Mouse (Mus musculus) heart, embryonic 15.5 days (tissue): ENCODE measurements around the gene Kars. TPM values are rescaled to one million over a fixed set of nuclear protein-coding genes. Genes with fewer than 3 reads are reported as not detected.

ENCODE experiments used
- ATAC-seq: fragments of 200-750 bp; cut with Nextera tagmentation; replicated peaks from 2 replicates; pipeline ENCODE4 v1.8.0; 2017; ENCODE audit warnings: low read depth, moderate TSS enrichment; ENCODE audit not compliant: insufficient number of reproducible peaks, insufficient read depth, low FRiP score
- H3K27ac ChIP-seq: fragments of 300-500 bp; sonication (generic); 2 replicates; pipeline ENCODE4 v1.5.1; 2015; ENCODE audit warnings: mild to moderate bottlenecking, inconsistent platforms
- H3K27me3 ChIP-seq: fragments of 300-500 bp; sonication (generic); 2 replicates; pipeline ENCODE4 v1.6.1; 2015; ENCODE audit warnings: inconsistent platforms
- H3K36me3 ChIP-seq: fragments of 300-500 bp; sonication (generic); 2 replicates; pipeline ENCODE4 v1.6.1; 2015; ENCODE audit warnings: mild to moderate bottlenecking, inconsistent platforms
- H3K4me1 ChIP-seq: fragments of 300-500 bp; sonication (generic); replicated peaks from 2 replicates; pipeline ENCODE4 v1.6.1; 2015; ENCODE audit warnings: inconsistent platforms
- H3K4me2 ChIP-seq: fragments of 300-500 bp; sonication (generic); 2 replicates; pipeline ENCODE4 v1.6.1; 2015; ENCODE audit warnings: inconsistent platforms, mild to moderate bottlenecking, moderate library complexity
- H3K4me3 ChIP-seq: fragments of 300-500 bp; sonication (generic); 2 replicates; pipeline ENCODE4 v1.5.1; 2015; ENCODE audit warnings: mild to moderate bottlenecking, inconsistent platforms
- H3K9ac ChIP-seq: fragments of 300-500 bp; sonication (generic); 2 replicates; pipeline ENCODE4 v1.6.1; 2015; ENCODE audit warnings: mild to moderate bottlenecking, inconsistent platforms
- H3K9me3 ChIP-seq: fragments of 300-500 bp; sonication (generic); replicated peaks from 2 replicates; pipeline ENCODE4 v1.6.1; 2016; ENCODE audit warnings: inconsistent platforms
- WGBS: fragments of 180-500 bp; shearing (Covaris S2); methylation state at CpG from one replicate; pipeline ENCODE4 v1.1.7; 2015; ENCODE audit warnings: mixed read lengths; 5-methylcytosine and 5-hydroxymethylcytosine counted together
- polyA plus RNA-seq: library from polyadenylated mRNA; unstranded; fragments of >200 nt; fragmentation: Nextera tagmentation; extraction: Ambion mirVana; gene quantifications from 2 replicates; pipeline ENCODE4 v1.2.1, GENCODE M21; 2015

Kars gene
- polyA plus RNA-seq, 1 experiment from 2014 or later = 114 TPM

GRCm38 (mm10) chr8:111943544-111943943, 67.6 kb downstream of the Kars start:
- Histone ChIP-seq H3K4me3 (no peak overlapping the region), H3K27me3 (no peaks in the 10 kb centered on the region), H3K4me2 (no peak overlapping the region), H3K9me3 (no peaks in the 10 kb centered on the region), H3K36me3 (peaks cover 47% of the 10 kb centered on the region), H3K9ac (no peak overlapping the region), H3K27ac (no peak overlapping the region), H3K4me1 (peaks cover 19% of the 10 kb centered on the region)
- WGBS = 89% methylated on average over 2 of the region's 2 CpGs
- ATAC-seq = no peak

Other genes with a start within 250 kb of the Kars start
- gene Cfdp1, start 157.0 kb downstream of the Kars start, polyA plus RNA-seq = 117 and 122 TPM in 2 replicates
- gene Tmem170, start 134.6 kb downstream of the Kars start, polyA plus RNA-seq = 3.8 and 4.4 TPM in 2 replicates
- 0.23 and 1.1 TPM in 2 replicates for gene Chst5, start 100.9 kb downstream of the Kars start, polyA plus RNA-seq
- 3.9 and 5.6 TPM in 2 replicates for gene Tmem231, start 77.4 kb downstream of the Kars start, polyA plus RNA-seq
- gene Gabarapl2, start 70.6 kb downstream of the Kars start, polyA plus RNA-seq = 207 and 220 TPM in 2 replicates
- gene Adat1, start 19.0 kb downstream of the Kars start, polyA plus RNA-seq = 4.8 and 6.1 TPM in 2 replicates
- 15.6 and 18.0 TPM in 2 replicates for gene Terf2ip, start 75 bp upstream of the Kars start, polyA plus RNA-seq
- 0.33 and 0.66 TPM in 2 replicates for gene Gm6793, start 3.7 kb upstream of the Kars start, polyA plus RNA-seq